Mouse (Mus musculus): Measurements from ENCODE around the gene Vwa8. TPM values are rescaled to one million over a fixed set of nuclear protein-coding genes. Genes with fewer than 3 reads are reported as not detected.
"Not testable (repeated sequence)": the region's sequence is repeated elsewhere in the genome, so short reads cannot be mapped to it uniquely, and the experiment has no call there.

Gene Vwa8
- total RNA-seq, 2 experiments from 2014 or later, result 42.9 to 46.3 TPM

DNA sequence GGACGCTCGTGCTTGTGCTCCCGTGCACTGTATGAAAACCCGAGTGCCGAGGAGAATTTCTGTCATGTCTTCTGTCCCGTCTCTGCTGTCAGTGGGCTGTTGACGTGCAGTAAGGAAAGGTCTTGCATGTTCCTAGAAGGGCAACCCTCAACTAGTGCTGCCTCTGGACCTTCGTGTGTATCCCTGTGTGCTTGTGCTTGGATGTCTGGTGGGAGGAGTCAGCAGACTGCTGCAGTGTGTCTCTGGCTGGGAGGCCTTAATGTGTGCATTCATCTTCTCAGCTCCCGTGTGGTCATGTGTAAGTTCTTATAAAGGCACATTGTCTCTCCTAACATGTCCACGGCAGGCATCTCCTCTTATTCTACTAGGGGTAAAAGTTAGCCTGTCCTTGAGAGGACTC lies 32.7 kb downstream of the Vwa8 start:
- no peak for DNase-seq (ENCODE audit: low spot score in 2 of 2)

DNA sequence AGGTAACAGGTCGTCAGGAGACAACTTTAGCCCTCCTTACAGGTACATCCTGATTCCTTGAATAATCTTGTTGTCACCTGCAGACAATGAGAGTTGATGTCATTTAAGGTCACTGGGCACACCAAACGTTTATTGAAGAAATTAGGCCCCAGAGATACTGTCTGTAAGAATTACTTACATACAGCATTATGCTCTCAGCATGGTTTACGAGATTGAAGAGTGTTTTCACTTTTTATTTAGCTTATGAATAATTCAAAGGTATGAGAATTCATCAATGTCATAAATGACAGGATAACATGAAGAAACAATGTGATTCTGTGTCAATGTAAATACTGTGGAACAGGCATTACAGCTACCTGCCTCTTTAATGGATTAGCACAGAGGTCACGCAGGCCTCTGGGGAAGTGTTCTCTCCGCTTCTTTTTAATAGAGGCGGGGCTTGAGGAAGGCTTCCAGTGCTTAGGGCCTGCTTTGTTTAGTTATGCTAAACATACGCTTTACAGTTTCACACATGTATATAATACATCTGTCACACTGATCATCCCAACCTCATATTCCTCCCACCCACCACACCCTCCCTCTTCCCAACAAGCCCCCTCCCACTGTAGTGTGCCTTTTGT lies 37.2 kb downstream of the Vwa8 start:
- no peak for DNase-seq (ENCODE audit: low spot score in 2 of 2)

DNA sequence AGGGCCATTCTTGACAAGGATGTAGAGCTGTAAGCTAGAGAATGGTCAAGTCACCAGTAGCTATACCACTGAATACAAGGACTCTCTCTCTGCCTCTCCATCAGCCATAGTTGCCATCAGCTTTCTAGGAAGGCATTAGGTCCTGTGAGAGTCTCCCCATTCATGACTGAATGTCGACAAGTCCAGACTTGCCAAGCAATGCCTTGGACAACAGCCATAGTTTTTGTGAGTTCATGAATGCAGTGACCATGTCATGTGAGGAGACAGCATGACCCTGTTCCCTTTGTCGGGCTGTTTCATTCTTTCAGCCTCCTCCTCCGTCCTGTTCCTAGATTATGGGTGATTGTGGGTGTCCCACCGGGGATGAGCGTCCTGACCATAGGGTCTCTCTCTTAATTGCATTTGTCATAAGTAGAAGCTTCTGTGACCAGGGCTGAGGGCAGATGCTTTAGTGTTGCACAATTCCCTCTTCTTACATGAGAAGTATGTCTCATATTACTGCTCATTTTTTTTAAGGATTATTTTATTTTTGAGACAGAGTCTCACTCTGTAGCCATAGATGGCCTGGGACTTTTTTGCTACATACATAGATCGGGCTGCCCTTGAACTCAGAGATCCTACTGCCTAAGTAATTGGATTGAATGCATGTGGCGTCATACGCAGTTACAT lies 37.8 kb downstream of the Vwa8 start:
- no peak for DNase-seq (ENCODE audit: low spot score in 2 of 2)

DNA sequence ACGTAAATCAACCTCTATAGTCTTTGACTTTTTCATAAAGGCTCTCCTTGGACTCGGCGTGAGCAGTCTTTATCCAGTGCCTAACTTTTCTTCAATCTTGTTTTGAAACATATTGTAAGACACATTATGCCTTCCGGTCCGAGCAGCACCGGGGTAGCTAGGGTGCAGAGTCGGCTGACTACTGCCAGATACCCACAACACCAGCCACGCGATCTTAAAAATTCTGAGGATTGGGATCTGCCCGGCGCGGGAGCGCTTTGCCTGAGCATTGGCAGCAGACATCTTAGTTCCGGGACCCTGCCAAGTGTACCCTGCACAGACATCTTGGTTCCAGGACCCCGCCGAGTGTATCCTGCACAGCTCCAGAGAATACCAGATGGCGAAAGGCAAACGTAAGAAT lies 38.6 kb downstream of the Vwa8 start:
- DNase-seq (ENCODE audit: low spot score in 2 of 2), result not testable (repeated sequence)

DNA sequence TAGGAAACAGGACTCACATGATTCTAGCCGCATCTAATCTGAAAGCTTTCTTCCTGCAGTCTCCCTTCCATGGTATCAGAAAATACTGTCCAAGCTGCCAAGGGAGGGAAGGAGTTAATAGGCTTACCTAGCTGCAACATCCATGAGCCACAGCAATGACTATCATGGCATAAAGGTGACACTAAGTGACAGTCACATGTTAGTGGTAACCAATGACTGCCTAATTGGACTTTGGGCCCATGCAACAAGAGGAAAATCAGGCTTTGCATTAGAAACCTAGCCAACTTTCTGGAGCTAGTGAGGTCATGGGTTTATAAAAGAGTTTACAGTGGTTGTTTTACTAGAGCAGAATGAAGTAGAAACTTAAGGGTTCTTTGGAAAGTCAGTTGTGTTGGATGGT lies 46.6 kb downstream of the Vwa8 start:
- no peak for DNase-seq (ENCODE audit: low spot score in 2 of 2)

DNA sequence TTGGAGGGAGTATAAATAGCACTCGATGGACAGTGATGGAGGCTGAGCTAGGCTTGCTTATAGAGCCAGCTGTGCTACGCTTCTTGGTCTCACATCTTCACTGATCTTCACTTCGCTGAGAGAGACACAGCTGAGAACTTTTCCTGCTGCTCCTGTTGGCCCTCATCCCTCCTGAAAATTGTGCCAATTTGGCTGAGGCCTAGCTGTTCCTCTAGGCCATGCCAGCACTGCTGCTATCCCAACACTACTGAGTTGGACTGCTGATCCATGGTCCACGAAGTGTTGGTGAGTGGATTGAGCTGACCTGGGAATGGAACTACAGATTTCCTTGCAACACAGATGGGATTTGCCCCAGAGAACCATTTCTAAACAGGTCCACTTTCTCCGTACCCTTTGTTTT lies 47.4 kb downstream of the Vwa8 start:
- peak in 1 of 2 experiments; percentile 36 for DNase-seq (ENCODE audit: low spot score in 2 of 2)

DNA sequence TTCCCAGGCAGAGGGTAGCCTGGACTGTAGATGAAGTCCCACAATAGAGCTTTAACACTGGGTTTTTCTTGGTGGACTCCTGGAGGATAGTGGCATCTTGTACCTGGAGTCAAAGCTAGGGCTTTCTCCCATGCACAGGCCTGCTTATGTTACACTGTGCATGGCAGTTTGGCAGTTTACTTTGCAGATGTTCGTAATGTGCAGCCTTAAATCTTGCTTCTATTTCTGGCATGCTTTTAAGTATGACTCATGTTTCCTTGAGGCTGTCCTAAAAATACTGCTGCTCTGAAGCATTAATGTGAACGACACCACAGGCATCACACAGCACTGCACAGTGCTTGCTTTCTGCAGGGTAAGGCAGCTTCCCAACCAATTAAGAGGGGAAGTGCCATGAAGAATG lies 51.9 kb downstream of the Vwa8 start:
- peak in 1 of 2 experiments; percentile 17 for DNase-seq (ENCODE audit: low spot score in 2 of 2)

DNA sequence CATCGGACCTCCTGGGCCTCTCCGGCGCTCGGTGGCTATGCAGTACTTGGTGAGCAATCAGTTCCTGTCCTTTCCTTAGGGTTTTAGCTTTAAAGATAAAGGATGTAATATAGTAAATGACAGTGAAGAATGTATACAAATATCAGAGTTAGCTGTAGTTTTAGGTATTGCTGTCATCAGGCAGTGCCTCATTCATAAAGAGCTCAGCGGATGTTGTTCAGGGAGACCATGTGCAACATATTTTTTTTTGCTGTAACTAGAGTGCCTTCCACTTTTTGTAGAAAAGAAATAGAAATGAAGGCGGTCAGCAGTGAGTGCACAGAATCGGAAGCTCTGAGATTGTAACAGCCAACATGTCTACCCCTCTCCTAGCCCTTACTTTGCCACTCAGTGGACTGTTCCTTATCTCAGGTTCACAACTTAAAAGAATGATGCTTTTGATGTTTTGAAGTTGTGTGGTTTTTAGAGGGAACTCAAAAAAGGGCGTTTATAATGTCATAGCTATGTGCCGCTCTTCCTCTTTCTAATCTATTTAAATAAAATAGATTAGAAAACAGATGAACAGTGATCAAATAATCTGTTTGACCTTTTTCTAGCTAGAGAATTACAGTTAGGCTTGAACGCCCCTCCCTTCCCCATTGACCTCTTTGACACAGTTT lies 59.5 kb downstream of the Vwa8 start:
- no peak for DNase-seq (ENCODE audit: low spot score in 2 of 2)

DNA sequence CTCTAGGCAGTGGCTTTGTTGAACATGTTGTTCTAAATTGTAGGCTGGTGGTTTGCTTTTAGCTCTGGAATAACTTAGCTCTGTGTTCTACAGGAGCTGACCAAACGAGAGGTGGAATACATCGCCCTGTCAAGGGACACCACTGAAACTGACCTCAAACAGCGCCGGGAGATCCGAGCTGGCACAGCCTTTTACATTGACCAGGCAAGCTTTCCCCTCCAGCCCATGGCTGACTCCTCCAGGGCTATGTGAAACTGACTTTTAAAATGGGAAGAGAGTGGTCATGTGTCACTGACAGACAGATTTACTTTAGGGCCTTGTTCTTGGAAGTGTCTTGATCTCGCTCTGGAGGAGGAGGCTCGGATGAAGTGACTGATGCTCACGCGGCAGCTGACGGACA lies 63.2 kb downstream of the Vwa8 start:
- DNase-seq (ENCODE audit: low spot score in 2 of 2), result no peak

DNA sequence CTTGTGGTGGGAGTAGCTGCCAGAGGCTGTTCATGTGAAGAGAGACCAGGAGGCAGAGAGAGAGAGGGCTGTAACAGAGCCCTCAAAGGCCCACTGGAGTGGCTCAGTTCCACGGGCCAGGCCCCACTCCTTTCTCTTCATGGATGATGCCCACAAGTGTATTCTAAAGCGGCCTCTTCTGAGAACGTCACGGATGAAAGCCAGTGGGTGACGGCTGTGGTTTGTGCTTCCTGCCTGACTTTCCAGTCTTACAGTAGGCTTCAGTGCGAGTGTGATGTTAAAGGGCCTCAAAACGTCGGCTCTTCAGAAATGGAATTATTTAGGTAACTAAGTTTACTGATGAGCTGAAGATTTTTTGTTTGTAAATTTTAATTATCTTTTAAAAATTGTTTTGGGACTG lies 65.3 kb downstream of the Vwa8 start:
- DNase-seq (ENCODE audit: low spot score in 2 of 2), result no peak

DNA sequence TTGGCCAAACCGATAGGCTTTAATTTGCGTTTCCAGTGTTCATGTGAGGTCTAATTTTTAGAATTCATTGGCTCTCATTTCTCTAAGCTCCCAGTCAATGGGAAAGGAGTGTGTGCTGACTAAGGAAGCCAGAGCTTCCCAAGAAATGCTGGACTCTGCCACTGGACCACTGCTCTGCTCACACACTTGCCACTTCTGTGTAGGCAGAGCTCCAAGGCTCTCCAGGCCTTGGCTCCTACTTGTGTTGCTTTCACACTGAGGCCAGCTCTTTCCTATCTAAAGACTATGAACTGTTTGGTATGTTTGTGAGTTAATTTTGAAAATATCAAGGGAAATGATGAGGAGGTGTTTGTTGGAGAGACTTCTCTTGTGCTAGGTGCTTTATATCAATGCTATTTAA lies 67.8 kb downstream of the Vwa8 start:
- no peak for DNase-seq (ENCODE audit: low spot score in 2 of 2)

DNA sequence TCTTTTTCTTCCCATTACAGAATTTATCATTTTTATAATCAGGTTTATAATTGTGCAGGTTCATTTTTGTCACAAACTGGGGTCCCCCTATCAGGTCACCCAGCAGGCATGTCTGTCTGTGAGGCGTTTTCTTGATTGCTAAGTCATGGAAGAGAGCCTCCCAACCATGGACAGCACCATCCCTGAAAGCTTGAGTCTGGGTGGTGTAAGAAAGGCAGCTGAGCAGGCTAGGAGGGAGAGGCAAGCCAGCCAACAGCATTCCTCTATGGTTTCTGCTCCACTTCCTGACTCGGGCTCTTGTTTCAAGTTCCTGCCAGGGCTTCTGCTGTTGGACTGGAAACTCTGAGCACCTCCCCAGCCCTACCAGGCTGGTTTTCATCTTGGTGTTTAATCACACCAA lies 72.4 kb downstream of the Vwa8 start:
- DNase-seq (ENCODE audit: low spot score in 2 of 2), result no peak

DNA sequence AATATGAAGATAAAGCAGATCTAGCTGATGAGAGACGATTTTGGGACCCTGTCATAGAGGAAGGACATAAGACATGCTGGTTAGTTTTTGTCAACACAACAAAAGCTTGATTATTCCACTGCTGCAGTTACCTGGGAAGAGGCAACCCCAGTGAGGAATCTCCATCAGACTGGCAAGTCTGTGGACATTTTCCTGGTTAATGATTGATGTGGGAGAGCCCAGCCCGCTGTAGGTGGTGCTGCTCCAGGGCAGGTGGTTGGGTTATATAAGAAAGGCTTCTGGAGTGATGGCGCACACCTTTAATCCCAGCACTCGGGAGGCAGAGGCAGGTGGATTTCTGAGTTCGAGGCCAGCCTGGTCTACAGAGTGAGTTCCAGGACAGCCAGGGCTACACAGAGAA lies 74.8 kb downstream of the Vwa8 start:
- DNase-seq (ENCODE audit: low spot score in 2 of 2), result no peak

DNA sequence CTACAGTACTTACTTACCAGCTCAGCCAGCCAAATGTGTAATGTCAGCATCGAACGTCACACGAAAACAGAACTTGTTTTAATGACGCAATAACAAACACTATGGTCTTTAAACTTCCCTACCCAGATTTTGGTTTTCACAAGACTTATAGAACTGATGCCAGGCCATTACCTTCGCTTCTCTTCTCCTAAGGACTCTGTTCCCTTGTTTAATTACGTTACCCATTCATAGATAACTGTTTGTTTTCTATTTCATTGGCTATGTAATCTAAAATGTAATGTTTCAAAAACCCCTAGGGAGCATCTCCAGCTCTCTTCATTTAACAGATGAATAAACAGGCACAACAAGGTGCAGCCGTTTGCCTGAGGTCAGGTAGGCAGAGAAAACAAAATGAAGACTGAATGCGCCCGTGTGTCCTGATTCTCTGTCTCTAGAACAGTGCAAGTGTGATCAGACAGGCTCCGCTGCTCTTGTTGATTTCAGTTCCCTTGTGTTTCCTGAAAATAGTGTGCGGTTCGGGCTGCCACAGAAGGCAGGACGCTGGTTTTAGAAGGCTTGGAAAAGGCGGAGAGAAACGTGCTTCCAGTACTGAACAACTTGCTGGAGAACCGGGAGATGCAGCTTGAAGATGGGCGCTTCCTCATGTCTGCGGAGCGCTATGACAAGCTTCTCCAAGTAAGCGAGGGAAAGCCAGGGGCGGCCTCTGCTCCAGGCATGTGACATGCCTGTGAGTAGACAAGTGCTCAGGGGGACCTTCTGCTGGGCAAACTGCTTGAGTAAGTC lies 76.1 kb downstream of the Vwa8 start:
- DNase-seq (ENCODE audit: low spot score in 2 of 2), result no peak

DNA sequence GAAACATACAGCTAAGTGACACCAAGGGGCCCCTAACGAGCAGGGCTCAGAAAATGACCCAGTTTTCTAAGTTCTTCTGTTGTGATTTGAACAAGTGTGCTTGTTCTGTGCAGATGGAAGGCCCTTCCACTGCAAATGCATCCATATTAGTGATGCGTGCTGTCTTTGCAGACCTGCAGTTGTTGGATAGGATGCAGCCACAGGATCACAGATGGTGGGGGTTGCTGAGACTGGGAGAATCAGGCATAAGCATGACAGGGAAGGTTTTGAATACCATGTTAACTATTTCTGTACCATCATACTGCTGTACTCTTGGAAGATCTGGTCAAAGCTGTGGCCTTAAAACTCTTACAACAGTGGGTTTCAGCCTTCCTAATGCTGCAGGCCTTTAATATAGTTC lies 83.2 kb downstream of the Vwa8 start:
- DNase-seq (ENCODE audit: low spot score in 2 of 2), result no peak

DNA sequence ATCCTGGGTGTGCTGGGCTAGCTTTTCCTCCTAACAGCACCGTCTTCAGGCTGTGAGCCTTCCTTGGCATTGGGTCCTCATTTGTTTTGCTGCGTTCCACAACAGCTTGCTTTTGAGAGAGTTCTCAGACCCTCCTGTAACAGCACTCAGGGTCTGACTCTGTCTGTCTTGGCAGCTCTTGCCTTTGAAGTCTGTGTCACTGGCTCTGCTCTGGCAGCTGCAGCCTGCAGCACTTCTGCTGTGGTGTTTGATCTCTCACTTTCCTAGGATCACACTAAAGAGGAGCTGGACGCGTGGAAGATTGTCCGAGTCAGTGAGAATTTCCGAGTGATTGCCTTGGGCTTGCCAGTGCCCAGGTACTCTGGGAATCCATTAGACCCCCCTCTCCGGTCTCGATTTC lies 84.5 kb downstream of the Vwa8 start:
- DNase-seq (ENCODE audit: low spot score in 2 of 2), result no peak

DNA sequence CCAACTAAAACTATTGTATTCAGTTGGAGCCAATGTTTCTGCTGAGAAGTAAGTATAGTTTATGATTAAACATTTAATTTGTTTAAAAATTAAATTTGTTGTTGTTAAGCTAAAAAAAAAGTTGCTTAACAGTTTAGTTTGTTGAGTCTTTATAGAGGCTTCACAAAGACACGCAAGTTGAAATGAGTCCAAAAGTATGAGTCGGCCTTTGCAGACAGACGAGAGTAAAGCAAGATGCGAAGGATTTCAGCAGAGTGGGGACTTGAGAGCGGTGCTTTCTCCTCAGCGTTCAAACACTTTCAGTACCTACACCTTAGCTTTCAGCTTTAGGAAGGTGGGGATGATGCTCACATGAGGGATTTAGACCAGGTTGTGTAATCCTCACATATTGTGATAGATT lies 85.7 kb downstream of the Vwa8 start:
- no peak for DNase-seq (ENCODE audit: low spot score in 2 of 2)

DNA sequence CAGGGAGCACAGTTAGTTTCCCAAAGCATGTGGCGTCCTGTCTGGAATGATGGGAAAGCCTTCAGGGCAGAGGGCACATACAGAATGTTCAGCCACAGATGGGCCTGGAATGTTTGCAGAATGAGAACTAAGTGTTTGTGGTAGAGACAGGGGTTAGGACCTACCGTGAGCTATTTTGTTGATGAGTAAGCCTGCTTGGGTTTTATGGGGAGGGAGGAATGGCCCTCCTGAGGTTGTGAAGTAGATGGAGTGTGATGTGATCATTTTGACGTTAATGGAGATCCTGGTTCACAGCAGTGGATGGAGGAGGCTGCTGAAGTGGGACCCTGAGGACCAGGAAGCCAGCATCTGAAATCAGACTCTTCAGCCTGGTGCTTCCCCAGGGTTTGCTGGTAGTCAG lies 86.9 kb downstream of the Vwa8 start:
- DNase-seq (ENCODE audit: low spot score in 2 of 2), result no peak

DNA sequence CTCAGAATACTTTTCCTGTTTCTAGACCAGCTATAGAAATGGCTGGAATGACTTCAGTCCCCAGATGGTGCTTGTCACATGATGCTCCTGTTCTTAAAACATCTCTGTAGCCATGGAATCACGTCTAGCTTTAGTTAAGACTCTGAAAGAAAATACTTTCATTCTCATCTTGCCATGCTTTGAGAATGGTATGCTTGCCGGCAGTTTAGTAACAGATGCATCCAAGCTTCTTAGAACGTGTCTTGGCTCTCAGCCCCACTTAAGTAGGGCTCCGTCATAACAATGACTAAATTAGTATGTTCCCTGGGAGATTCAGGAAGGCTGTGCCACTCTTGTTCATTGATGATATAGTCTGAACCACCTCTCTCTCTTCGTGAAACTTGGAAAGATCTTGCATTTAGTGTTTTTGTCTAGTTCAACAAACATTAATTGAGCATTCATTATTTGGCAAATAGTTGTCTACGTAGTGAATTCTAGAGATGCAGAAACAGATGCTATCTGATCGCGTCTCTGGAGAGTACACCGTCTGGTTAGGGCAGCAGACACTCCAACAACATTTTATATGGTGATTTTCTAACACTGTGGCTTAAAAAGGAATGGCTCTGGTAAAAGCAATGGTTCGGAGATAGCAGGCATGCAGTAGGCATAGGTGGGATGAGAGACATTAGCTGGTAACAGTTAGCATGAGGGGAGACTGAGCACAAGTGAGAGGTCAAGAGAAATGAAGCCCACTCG lies 93.1 kb downstream of the Vwa8 start:
- no peak for DNase-seq (ENCODE audit: low spot score in 2 of 2)

DNA sequence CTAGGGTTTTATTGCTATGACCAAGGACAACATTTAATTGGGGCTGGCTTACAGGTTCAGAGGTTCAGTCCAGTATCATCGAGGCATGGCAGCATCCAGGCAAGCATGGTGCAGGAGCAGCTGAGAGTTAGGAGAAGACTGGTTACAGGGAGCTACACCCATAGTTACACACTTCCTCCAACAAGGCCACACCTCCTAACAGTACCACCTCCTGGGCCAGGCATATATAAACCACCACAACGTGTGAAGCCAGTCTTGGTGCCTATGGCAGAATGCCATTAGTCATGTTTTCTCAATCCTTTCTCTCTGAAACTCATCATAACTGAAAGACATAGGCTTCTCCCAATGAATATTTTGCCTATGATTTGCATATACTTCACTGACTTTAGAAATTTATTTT lies 106.9 kb downstream of the Vwa8 start:
- DNase-seq (ENCODE audit: low spot score in 2 of 2), result no peak

DNA sequence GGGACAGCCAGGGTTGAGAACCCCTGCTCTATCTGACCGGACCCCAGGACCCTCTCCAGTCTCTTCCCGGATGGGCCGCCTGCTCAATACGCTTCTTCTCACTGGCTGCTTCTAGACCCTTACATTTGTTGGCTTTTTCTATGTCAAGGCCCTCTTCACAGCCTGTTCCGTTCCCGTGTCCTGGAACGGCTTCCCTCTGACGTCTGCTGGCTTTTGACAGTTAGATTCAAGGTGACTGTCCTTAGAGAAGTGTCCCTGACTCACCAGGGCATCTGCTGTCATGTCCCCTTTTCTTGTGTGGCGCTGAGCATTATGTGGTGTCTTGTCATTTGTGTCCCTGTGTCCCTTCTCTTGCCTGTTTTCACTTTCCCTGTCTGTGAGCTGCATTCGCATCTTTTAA lies 121.8 kb downstream of the Vwa8 start:
- DNase-seq (ENCODE audit: low spot score in 2 of 2), result no peak
